Mouse (Mus musculus): ENCODE data around the gene Zdhhc22.

Gene Zdhhc22

GRCm38 (mm10) chr12:86989890-86990754, at the start of gene Zdhhc22:
Zdhhc22 (minus strand) TSS chr12:86990430.
- peak; percentile 53 for DNase-seq

GRCm38 (mm10) chr12:87036631-87037030, 46.4 kb upstream of the Zdhhc22 start:
- no peak for DNase-seq

GRCm38 (mm10) chr12:87031163-87031763, 41.0 kb upstream of the Zdhhc22 start:
- DNase-seq, result peak; percentile 59

- DNase-seq, result peak; percentile 90
These were observed 39.2 kb upstream of the Zdhhc22 start for GRCm38 (mm10) chr12:87029251-87029976.

GRCm38 (mm10) chr12:87028068-87028467, 37.8 kb upstream of the Zdhhc22 start:
- peak; percentile 35 for DNase-seq

GRCm38 (mm10) chr12:87027391-87027790, 37.2 kb upstream of the Zdhhc22 start:
- peak; percentile 63 for DNase-seq

- no peak for DNase-seq
These were observed 36.6 kb upstream of the Zdhhc22 start for GRCm38 (mm10) chr12:87026871-87027240.

- DNase-seq, result peak; percentile 90
These were observed 36.1 kb upstream of the Zdhhc22 start for GRCm38 (mm10) chr12:87026109-87026870.

- no peak for DNase-seq
These were observed 33.2 kb upstream of the Zdhhc22 start for GRCm38 (mm10) chr12:87023456-87023855.

GRCm38 (mm10) chr12:87022006-87022405, 31.8 kb upstream of the Zdhhc22 start:
- DNase-seq, result no peak

- DNase-seq, result no peak
These were observed 30.8 kb upstream of the Zdhhc22 start, which contains the start of gene Tmem63c for GRCm38 (mm10) chr12:87021040-87021439. Tmem63c (plus strand) TSS chr12:87021340.

GRCm38 (mm10) chr12:87018756-87019155, 28.5 kb upstream of the Zdhhc22 start:
- DNase-seq, result peak; percentile 69

GRCm38 (mm10) chr12:87017041-87017440, 26.8 kb upstream of the Zdhhc22 start:
- DNase-seq, result peak; percentile 41

- no peak for DNase-seq
These were observed 14.4 kb upstream of the Zdhhc22 start for GRCm38 (mm10) chr12:87004596-87004995.

- no peak for DNase-seq
These were observed 13.4 kb upstream of the Zdhhc22 start for GRCm38 (mm10) chr12:87003606-87004005.

- DNase-seq, result no peak
These were observed 12.6 kb upstream of the Zdhhc22 start for GRCm38 (mm10) chr12:87002815-87003214.

- no peak for DNase-seq
These were observed 12.0 kb upstream of the Zdhhc22 start for GRCm38 (mm10) chr12:87002209-87002608.

- DNase-seq, result no peak
These were observed 10.6 kb upstream of the Zdhhc22 start for GRCm38 (mm10) chr12:87000840-87001176.

GRCm38 (mm10) chr12:87000151-87000839, 10.1 kb upstream of the Zdhhc22 start:
- DNase-seq, result no peak

GRCm38 (mm10) chr12:86999283-86999820, 9.1 kb upstream of the Zdhhc22 start:
- peak; percentile 48 for DNase-seq

GRCm38 (mm10) chr12:86998699-86999098, 8.5 kb upstream of the Zdhhc22 start:
- DNase-seq, result no peak

- DNase-seq, result no peak
These were observed 5.7 kb upstream of the Zdhhc22 start for GRCm38 (mm10) chr12:86995931-86996330.
